Mouse (Mus musculus) bone marrow, adult 2 months (tissue): Measurements from ENCODE around the gene Olfr729.

ENCODE experiments used
- CTCF ChIP-seq: fragments of 200-500 bp; IDR thresholded peaks from 2 replicates; pipeline ENCODE4 v1.5.1; 2011; ENCODE audit warnings: low read length, control low read depth; ENCODE audit not compliant: control insufficient read depth, insufficient read depth
- POLR2A ChIP-seq: fragments of 200-500 bp; IDR thresholded peaks from 2 replicates; pipeline ENCODE4 v1.6.1; 2011; ENCODE audit warnings: low read depth, mild to moderate bottlenecking, control low read depth, low read length, borderline replicate concordance; ENCODE audit not compliant: control insufficient read depth

GRCm38 (mm10) chr14:50122886-50123285 is 29.8 kb downstream of the Olfr729 start, which contains the start of gene Olfr727:
- TF ChIP-seq CTCF (no peak), POLR2A (no peak)
